Mouse (Mus musculus) midbrain, embryonic 13.5 days (tissue): ENCODE data around the gene Prss32. TPM values are rescaled to one million over a fixed set of nuclear protein-coding genes. Genes with fewer than 3 reads are reported as not detected.

Experiments
- ATAC-seq: fragments of 200-750 bp; cut with Nextera tagmentation; 2 replicates; pipeline ENCODE4 v1.8.0; 2017; ENCODE audit warnings: mild to moderate bottlenecking, moderate TSS enrichment, moderate library complexity
- H3K27ac ChIP-seq: fragments of 300-500 bp; sonication (generic); 2 replicates; pipeline ENCODE4 v1.5.1; 2015; ENCODE audit warnings: inconsistent platforms, mild to moderate bottlenecking, moderate library complexity
- H3K27me3 ChIP-seq: fragments of 300-500 bp; sonication (generic); 2 replicates; pipeline ENCODE4 v1.6.1; 2015; ENCODE audit warnings: mild to moderate bottlenecking, inconsistent platforms
- H3K36me3 ChIP-seq: fragments of 300-500 bp; sonication (generic); 2 replicates; pipeline ENCODE4 v1.6.1; 2015; ENCODE audit warnings: mild to moderate bottlenecking, inconsistent platforms
- H3K4me1 ChIP-seq: fragments of 300-500 bp; sonication (generic); replicated peaks from 2 replicates; pipeline ENCODE4 v1.6.1; 2015; ENCODE audit warnings: inconsistent platforms
- H3K4me2 ChIP-seq: fragments of 300-500 bp; sonication (generic); replicated peaks from 2 replicates; pipeline ENCODE4 v1.6.1; 2015; ENCODE audit warnings: moderate library complexity, mild to moderate bottlenecking, inconsistent platforms
- H3K4me3 ChIP-seq: fragments of 300-500 bp; sonication (generic); replicated peaks from 2 replicates; pipeline ENCODE4 v1.5.1; 2015; ENCODE audit warnings: mild to moderate bottlenecking, inconsistent platforms
- H3K9ac ChIP-seq: fragments of 300-500 bp; sonication (generic); replicated peaks from 2 replicates; pipeline ENCODE4 v1.6.1; 2015; ENCODE audit warnings: mild to moderate bottlenecking, inconsistent platforms
- H3K9me3 ChIP-seq: fragments of 300-500 bp; sonication (generic); 2 replicates; pipeline ENCODE4 v1.6.1; 2016; ENCODE audit warnings: mild to moderate bottlenecking, inconsistent platforms
- WGBS: fragments of 180-500 bp; shearing (Covaris S2); methylation state at CpG from one replicate; pipeline ENCODE4 v1.1.7; 2015; 5-methylcytosine and 5-hydroxymethylcytosine counted together
- polyA plus RNA-seq: library from polyadenylated mRNA; unstranded; fragments of >200 nt; fragmentation: Nextera tagmentation; extraction: Ambion mirVana; gene quantifications from 2 replicates; pipeline ENCODE4 v1.2.1, GENCODE M21; 2015

The Prss32 gene
- polyA plus RNA-seq: not detected in 2 replicates

- H3K9me3 ChIP-seq: no peaks in the 10 kb centered on the region
- H3K9ac ChIP-seq: no peak within 1 kb of the TSS
- ATAC-seq: no peak
- no peak within 1 kb of the TSS for H3K27ac ChIP-seq
- H3K27me3 ChIP-seq: 0 out of 2 replicates have a peak, but pooled peaks cover 3% of the 10 kb centered on the region
- peak within 1 kb of the TSS; percentile 32 for H3K4me2 ChIP-seq
- H3K36me3 ChIP-seq: no peaks in the 10 kb centered on the region
- H3K4me1 ChIP-seq: no peaks in the 10 kb centered on the region
- WGBS: 11% methylated on average over 19 of the region's 19 CpGs
- peak within 1 kb of the TSS; percentile 14; the same call in 1 of the 2 replicates for H3K4me3 ChIP-seq
Measured at GRCm38 (mm10) chr17:23843812-23844273, at the start of gene Prss32, which contains the start of gene Prss41. Gene Prss32 (plus strand): TSS chr17:23843855. Gene Prss41 (minus strand): TSS chr17:23844172.

DNA sequence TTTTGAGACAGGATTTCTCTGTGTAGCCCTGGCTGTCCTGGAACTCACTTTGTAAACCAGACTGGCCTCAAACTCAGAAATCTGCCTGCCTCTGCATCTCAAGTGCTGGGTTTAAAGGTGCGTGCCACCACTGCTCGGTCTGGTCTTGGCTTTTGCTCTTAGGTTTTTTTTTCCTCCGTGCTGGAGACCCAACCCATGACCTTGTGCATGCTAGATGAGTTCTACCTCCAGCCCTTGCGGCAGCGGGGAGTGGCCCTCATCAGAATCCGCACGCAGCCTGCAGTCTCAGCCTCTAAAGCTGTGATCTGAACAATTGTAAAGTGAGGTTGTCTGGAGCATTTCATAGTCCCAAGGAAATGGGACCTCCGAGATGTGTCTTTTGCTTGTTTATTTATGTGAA is 48.3 kb upstream of the Prss32 start:
- Histone ChIP-seq H3K27ac (no peak overlapping the region), H3K4me2 (no peak overlapping the region), H3K4me3 (no peak overlapping the region), H3K9ac (no peak overlapping the region), H3K36me3 (peaks cover 3% of the 10 kb centered on the region; the same call in 1 of the 2 replicates), H3K4me1 (peaks cover 16% of the 10 kb centered on the region), H3K27me3 (no peaks in the 10 kb centered on the region), H3K9me3 (no peaks in the 10 kb centered on the region)
- no peak for ATAC-seq
- 96% methylated on average over 8 of the region's 8 CpGs for WGBS

DNA sequence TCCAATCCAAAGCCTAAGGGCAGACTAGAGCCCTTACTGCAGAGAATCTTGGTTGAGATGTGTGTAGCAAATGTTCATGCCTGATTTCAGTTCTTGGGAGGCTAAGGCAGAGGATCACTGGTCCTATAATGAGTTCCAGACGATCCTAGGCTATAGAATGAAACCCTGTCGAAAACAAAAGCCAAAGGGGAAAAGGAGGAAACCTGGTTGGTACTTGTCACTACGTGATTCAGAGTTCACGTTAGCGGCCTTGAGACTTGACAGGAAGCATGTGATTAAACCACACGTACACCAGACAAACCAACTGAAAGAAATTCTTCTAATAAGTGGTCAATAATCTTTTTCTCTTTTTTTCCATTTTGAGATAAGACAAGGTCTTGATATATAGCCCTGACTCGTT is 46.3 kb upstream of the Prss32 start:
- no peak for ATAC-seq
- no peak overlapping the region for H3K27ac ChIP-seq
- H3K4me1 ChIP-seq: no peaks in the 10 kb centered on the region
- H3K36me3 ChIP-seq: peaks cover 6% of the 10 kb centered on the region; the same call in 1 of the 2 replicates
- no peak overlapping the region for H3K4me2 ChIP-seq
- H3K4me3 ChIP-seq: no peak overlapping the region
- no peaks in the 10 kb centered on the region for H3K9me3 ChIP-seq
- no peak overlapping the region for H3K9ac ChIP-seq
- 87% methylated on average over 7 of the region's 7 CpGs for WGBS
- H3K27me3 ChIP-seq: no peaks in the 10 kb centered on the region

GRCm38 (mm10) chr17:23801627-23802026 is 42.0 kb upstream of the Prss32 start:
- Histone ChIP-seq H3K9me3 (no peaks in the 10 kb centered on the region), H3K4me3 (no peak overlapping the region), H3K9ac (no peak overlapping the region), H3K4me1 (peaks cover 26% of the 10 kb centered on the region), H3K4me2 (no peak overlapping the region), H3K36me3 (peaks cover 6% of the 10 kb centered on the region; the same call in 1 of the 2 replicates), H3K27me3 (no peaks in the 10 kb centered on the region), H3K27ac (no peak overlapping the region; the same call in 1 of the 2 replicates)
- 93% methylated on average over 10 of the region's 10 CpGs for WGBS
- no peak for ATAC-seq

DNA sequence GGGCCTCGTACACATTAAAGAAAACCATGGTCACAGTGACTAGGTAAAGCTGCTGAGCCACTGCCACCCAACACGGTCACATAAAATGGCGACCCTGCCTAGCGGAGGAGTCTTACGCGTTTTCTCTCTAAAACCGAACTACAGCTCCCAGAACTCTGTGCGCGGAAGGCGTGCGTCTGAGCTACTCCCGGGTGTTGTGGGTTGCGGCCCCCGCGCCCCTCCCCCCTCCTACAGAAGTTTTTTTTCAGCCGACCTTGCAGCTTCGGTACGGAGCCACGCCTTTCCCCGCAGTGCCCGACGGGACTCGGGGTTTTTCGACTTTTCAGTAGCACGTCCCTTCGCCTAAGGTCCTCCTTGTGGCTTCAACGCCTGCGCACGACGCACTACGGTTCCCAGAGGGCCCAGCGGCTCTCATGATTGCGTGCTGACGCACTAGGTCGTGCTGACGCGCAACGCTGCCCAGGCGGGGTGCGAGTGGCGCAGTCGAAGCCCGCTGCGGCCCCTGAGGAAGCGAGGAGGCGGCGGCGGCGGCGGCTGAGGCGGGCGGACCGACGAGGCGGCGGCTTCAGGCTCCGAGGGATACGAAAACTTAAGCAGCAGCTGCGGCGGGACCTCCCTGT is 40.8 kb upstream of the Prss32 start:
- no peaks in the 10 kb centered on the region for H3K27me3 ChIP-seq
- ATAC-seq: peak; percentile 99
- peak overlapping the region; percentile 97 for H3K9ac ChIP-seq
- peaks cover 37% of the 10 kb centered on the region for H3K4me1 ChIP-seq
- no peaks in the 10 kb centered on the region for H3K9me3 ChIP-seq
- WGBS: 1% methylated on average over 56 of the region's 60 CpGs
- peak overlapping the region; percentile 100 for H3K4me3 ChIP-seq
- peaks cover 16% of the 10 kb centered on the region for H3K36me3 ChIP-seq
- peak overlapping the region; percentile 96 for H3K4me2 ChIP-seq
- peak overlapping the region; percentile 99 for H3K27ac ChIP-seq

GRCm38 (mm10) chr17:23803366-23804041 is 40.2 kb upstream of the Prss32 start:
- Histone ChIP-seq H3K27me3 (no peaks in the 10 kb centered on the region), H3K27ac (peak overlapping the region; percentile 99), H3K4me3 (peak overlapping the region; percentile 100), H3K9me3 (no peaks in the 10 kb centered on the region), H3K9ac (peak overlapping the region; percentile 97), H3K4me1 (peaks cover 37% of the 10 kb centered on the region), H3K36me3 (peaks cover 23% of the 10 kb centered on the region), H3K4me2 (peak overlapping the region; percentile 96)
- 1% methylated on average over 60 of the region's 83 CpGs for WGBS
- peak; percentile 68 for ATAC-seq

DNA sequence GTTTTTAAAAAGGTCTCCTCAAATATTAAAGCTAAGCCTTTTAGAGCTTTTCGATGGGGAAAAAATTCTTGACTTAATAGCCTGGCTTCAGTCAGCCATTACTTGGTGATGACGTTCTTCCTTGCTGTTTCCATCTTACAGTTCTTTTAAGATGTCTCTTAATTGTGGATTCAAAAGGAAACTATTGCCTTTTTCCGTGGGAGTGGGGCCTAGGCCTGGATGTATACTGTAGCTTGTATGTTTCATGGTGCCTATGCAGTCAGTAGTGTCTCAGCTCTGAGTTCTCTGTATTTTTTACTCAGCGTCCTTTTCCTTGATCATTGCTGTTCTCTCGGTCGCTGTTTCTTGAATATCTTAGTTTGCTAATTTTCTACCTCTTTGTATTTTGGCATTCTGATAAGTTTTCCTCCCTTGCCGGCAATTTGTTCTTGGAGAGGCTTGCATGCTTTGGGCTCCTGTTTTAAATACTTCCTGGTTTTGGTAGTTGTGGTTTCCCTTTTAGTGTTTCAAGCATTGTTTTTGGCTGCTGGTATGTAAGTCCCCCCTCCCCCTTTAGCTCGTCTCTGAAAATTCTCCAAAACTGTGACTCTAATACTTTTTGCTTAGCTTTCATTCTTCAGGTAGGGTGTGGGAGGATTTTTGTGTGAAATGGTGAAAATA is 39.1 kb upstream of the Prss32 start:
- H3K36me3 ChIP-seq: peaks cover 30% of the 10 kb centered on the region
- peaks cover 37% of the 10 kb centered on the region for H3K4me1 ChIP-seq
- peak overlapping the region; percentile 99; the same call in 1 of the 2 replicates for H3K27ac ChIP-seq
- H3K9me3 ChIP-seq: no peaks in the 10 kb centered on the region
- H3K27me3 ChIP-seq: no peaks in the 10 kb centered on the region
- H3K4me2 ChIP-seq: peak overlapping the region; percentile 96
- ATAC-seq: no peak
- H3K9ac ChIP-seq: peak overlapping the region; percentile 97
- 1% methylated on average over 8 of the region's 8 CpGs for WGBS
- peak overlapping the region; percentile 100 for H3K4me3 ChIP-seq

GRCm38 (mm10) chr17:23806867-23807266 is 36.8 kb upstream of the Prss32 start:
- 90% methylated on average over 25 of the region's 25 CpGs for WGBS
- ATAC-seq: no peak
- H3K36me3 ChIP-seq: peaks cover 51% of the 10 kb centered on the region
- H3K4me3 ChIP-seq: 0 out of 2 replicates have a peak overlapping the region, but pooled peaks have one; percentile 14
- H3K9ac ChIP-seq: no peak overlapping the region
- no peaks in the 10 kb centered on the region for H3K9me3 ChIP-seq
- H3K27ac ChIP-seq: peak overlapping the region; percentile 30; the same call in 1 of the 2 replicates
- H3K27me3 ChIP-seq: no peaks in the 10 kb centered on the region
- peak overlapping the region; percentile 20 for H3K4me2 ChIP-seq
- peaks cover 37% of the 10 kb centered on the region for H3K4me1 ChIP-seq

GRCm38 (mm10) chr17:23807918-23808317 is 35.7 kb upstream of the Prss32 start:
- Histone ChIP-seq H3K27ac (no peak overlapping the region), H3K4me3 (no peak overlapping the region), H3K36me3 (peaks cover 60% of the 10 kb centered on the region), H3K27me3 (no peaks in the 10 kb centered on the region), H3K9ac (no peak overlapping the region), H3K9me3 (no peaks in the 10 kb centered on the region), H3K4me1 (peaks cover 37% of the 10 kb centered on the region), H3K4me2 (no peak overlapping the region)
- WGBS: 96% methylated on average over 3 of the region's 3 CpGs
- ATAC-seq: no peak

- Histone ChIP-seq H3K27me3 (no peaks in the 10 kb centered on the region), H3K27ac (no peak overlapping the region), H3K4me3 (no peak overlapping the region), H3K4me2 (no peak overlapping the region), H3K36me3 (peaks cover 96% of the 10 kb centered on the region), H3K9ac (no peak overlapping the region), H3K4me1 (no peaks in the 10 kb centered on the region), H3K9me3 (peaks cover 8% of the 10 kb centered on the region; the same call in 1 of the 2 replicates)
- no peak for ATAC-seq
- over 99% methylated on average over 16 of the region's 16 CpGs for WGBS
Measured at GRCm38 (mm10) chr17:23815641-23816040, 28.0 kb upstream of the Prss32 start.

DNA sequence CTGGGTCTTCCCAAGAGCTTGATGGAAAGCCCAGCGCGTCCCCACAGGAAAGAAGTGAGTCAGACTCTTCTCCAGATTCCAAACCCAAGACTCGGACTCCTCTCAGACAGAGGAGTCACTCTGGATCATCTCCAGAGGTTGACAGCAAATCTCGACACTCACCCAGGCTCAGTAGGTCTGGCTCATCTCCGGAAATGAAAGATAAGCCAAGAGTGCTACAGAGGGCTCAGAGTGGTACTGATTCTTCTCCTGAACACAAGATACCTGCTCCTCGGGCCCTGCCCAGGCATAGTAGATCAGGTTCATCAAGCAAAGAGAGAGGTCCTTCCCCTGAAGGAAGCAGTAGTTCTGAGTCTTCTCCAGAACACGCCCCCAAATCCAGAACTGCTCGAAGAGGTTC is 25.1 kb upstream of the Prss32 start:
- Histone ChIP-seq H3K4me1 (no peaks in the 10 kb centered on the region), H3K4me3 (no peak overlapping the region; the same call in 1 of the 2 replicates), H3K9me3 (peaks cover 8% of the 10 kb centered on the region; the same call in 1 of the 2 replicates), H3K27me3 (no peaks in the 10 kb centered on the region), H3K27ac (no peak overlapping the region), H3K4me2 (no peak overlapping the region), H3K36me3 (peaks cover 99% of the 10 kb centered on the region), H3K9ac (no peak overlapping the region)
- ATAC-seq: no peak
- WGBS: 96% methylated on average over 8 of the region's 8 CpGs

GRCm38 (mm10) chr17:23819235-23819634 is 24.4 kb upstream of the Prss32 start:
- Histone ChIP-seq H3K27me3 (no peaks in the 10 kb centered on the region), H3K4me1 (no peaks in the 10 kb centered on the region), H3K4me2 (no peak overlapping the region), H3K9ac (no peak overlapping the region), H3K27ac (no peak overlapping the region), H3K9me3 (peaks cover 8% of the 10 kb centered on the region; the same call in 1 of the 2 replicates), H3K4me3 (no peak overlapping the region), H3K36me3 (peaks cover 100% of the 10 kb centered on the region)
- WGBS: 98% methylated on average over 25 of the region's 25 CpGs
- no peak for ATAC-seq
